Mouse (Mus musculus) T-helper 2 cell (primary cell): ENCODE results near the gene Psd.

Experiments
- in situ Hi-C: fragments of 300-600 bp; cut with MboI, MseI; formaldehyde crosslinking; loops from one replicate; pipeline ENCODE4 v1.15.1; 2025; ENCODE audit warnings: high pct_unique_total_duplicates

Gene Psd

GRCm38 (mm10) chr19:46322144-46322995, 4.6 kb downstream of the Psd start:
- in situ Hi-C loops, result no loop called here

- in situ Hi-C loops, result no loop called here
Measured at GRCm38 (mm10) chr19:46321101-46321943, 5.6 kb downstream of the Psd start.

GRCm38 (mm10) chr19:46320076-46320785, 6.7 kb downstream of the Psd start:
- in situ Hi-C loops, result no loop called here

GRCm38 (mm10) chr19:46318586-46319378, 8.2 kb downstream of the Psd start:
- in situ Hi-C loops, result no loop called here

GRCm38 (mm10) chr19:46318031-46318471, 8.9 kb downstream of the Psd start:
- in situ Hi-C loops, result no loop called here

- in situ Hi-C loops, result no loop called here
Measured at GRCm38 (mm10) chr19:46317546-46317885, 9.4 kb downstream of the Psd start.

- in situ Hi-C loops, result no loop called here
Measured at GRCm38 (mm10) chr19:46316846-46317545, 10.0 kb downstream of the Psd start.

GRCm38 (mm10) chr19:46315752-46316610, 11.0 kb downstream of the Psd start:
- in situ Hi-C loops, result no loop called here

- in situ Hi-C loops, result no loop called here
Measured at GRCm38 (mm10) chr19:46314872-46315742, 11.8 kb downstream of the Psd start.

- in situ Hi-C loops, result no loop called here
Measured at GRCm38 (mm10) chr19:46314151-46314601, 12.8 kb downstream of the Psd start.

GRCm38 (mm10) chr19:46313591-46313990, 13.4 kb downstream of the Psd start:
- in situ Hi-C loops, result no loop called here

- in situ Hi-C loops, result no loop called here
Measured at GRCm38 (mm10) chr19:46313116-46313515, 13.8 kb downstream of the Psd start.

- in situ Hi-C loops, result no loop called here
Measured at GRCm38 (mm10) chr19:46312566-46312965, 14.4 kb downstream of the Psd start.

GRCm38 (mm10) chr19:46311341-46311740, 15.6 kb downstream of the Psd start:
- in situ Hi-C loops, result no loop called here

- in situ Hi-C loops, result no loop called here
Measured at GRCm38 (mm10) chr19:46310312-46310865, 16.6 kb downstream of the Psd start.

- in situ Hi-C loops, result loop anchor here (10.0 kb wide), 2 partner anchors 175 to 1275 kb away; partner anchors contain the start of gene Elovl3
Measured at GRCm38 (mm10) chr19:46309651-46310305, 17.2 kb downstream of the Psd start.

GRCm38 (mm10) chr19:46308706-46309435, 18.1 kb downstream of the Psd start:
- in situ Hi-C loops, result loop anchor here (10.0 kb wide), 2 partner anchors 174 to 1274 kb away; partner anchors contain the start of gene Elovl3
